Mouse (Mus musculus) NIH3T3 (cell line): ENCODE results near the gene Irf2bp2.

Experiments
- DNase-seq: peaks from one replicate; pipeline ENCODE4 v3.0.0-alpha.2; 2012; ENCODE audit warnings: low read depth

Gene Irf2bp2

GRCm38 (mm10) chr8:126586599-126587577, 6.9 kb downstream of the Irf2bp2 start:
- no peak for DNase-seq

GRCm38 (mm10) chr8:126586101-126586500, 7.7 kb downstream of the Irf2bp2 start:
- DNase-seq = no peak

- DNase-seq = peak; percentile 21
Observed at GRCm38 (mm10) chr8:126585561-126586031, 8.2 kb downstream of the Irf2bp2 start.

- DNase-seq = no peak
Observed at GRCm38 (mm10) chr8:126584844-126585231, 8.9 kb downstream of the Irf2bp2 start.

- peak; percentile 89 for DNase-seq
Observed at GRCm38 (mm10) chr8:126583971-126584843, 9.6 kb downstream of the Irf2bp2 start.

GRCm38 (mm10) chr8:126583534-126583933, 10.3 kb downstream of the Irf2bp2 start:
- DNase-seq = peak; percentile 77

GRCm38 (mm10) chr8:126583018-126583417, 10.8 kb downstream of the Irf2bp2 start:
- no peak for DNase-seq

- peak; percentile 73 for DNase-seq
Observed at GRCm38 (mm10) chr8:126582509-126582908, 11.3 kb downstream of the Irf2bp2 start.

GRCm38 (mm10) chr8:126581662-126582061, 12.1 kb downstream of the Irf2bp2 start:
- no peak for DNase-seq

- DNase-seq = no peak
Observed at GRCm38 (mm10) chr8:126580826-126581225, 13.0 kb downstream of the Irf2bp2 start.

GRCm38 (mm10) chr8:126580086-126580485, 13.7 kb downstream of the Irf2bp2 start:
- no peak for DNase-seq

- DNase-seq = no peak
Observed at GRCm38 (mm10) chr8:126578641-126579040, 15.1 kb downstream of the Irf2bp2 start.

GRCm38 (mm10) chr8:126576919-126577318, 16.9 kb downstream of the Irf2bp2 start:
- DNase-seq = no peak

GRCm38 (mm10) chr8:126576086-126576485, 17.7 kb downstream of the Irf2bp2 start:
- no peak for DNase-seq

GRCm38 (mm10) chr8:126574882-126575637, 18.7 kb downstream of the Irf2bp2 start:
- DNase-seq = no peak

GRCm38 (mm10) chr8:126573878-126574277, 19.9 kb downstream of the Irf2bp2 start:
- no peak for DNase-seq

- DNase-seq = no peak
Observed at GRCm38 (mm10) chr8:126573079-126573694, 20.6 kb downstream of the Irf2bp2 start.

GRCm38 (mm10) chr8:126571065-126571660, 22.6 kb downstream of the Irf2bp2 start:
- no peak for DNase-seq

- DNase-seq = no peak
Observed at GRCm38 (mm10) chr8:126570521-126571040, 23.2 kb downstream of the Irf2bp2 start.

- no peak for DNase-seq
Observed at GRCm38 (mm10) chr8:126570046-126570445, 23.7 kb downstream of the Irf2bp2 start.

GRCm38 (mm10) chr8:126569638-126570037, 24.1 kb downstream of the Irf2bp2 start:
- no peak for DNase-seq
